Mouse (Mus musculus): ENCODE results near the gene Duoxa1.

The Duoxa1 gene

DNA sequence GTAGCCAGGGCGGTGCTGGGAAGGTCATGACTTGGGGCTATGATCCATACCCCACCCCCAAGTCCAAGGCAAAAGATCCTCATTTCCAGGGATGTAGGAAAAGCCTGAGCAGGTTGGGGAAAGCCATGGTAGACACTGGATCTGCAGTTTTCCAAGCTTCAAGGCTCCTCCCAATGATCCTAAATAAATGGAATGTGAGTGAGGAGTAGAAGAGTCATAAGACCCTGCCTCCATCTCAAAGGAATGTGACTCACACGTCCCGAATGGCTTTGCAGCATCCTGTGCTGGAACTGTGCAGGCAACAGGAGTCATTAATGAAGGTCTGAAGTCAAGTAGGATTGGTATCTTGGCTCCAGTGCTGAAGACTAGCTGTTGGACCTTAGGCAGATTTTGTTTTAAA, 14.5 kb upstream of the Duoxa1 start:
- no peak for DNase-seq

DNA sequence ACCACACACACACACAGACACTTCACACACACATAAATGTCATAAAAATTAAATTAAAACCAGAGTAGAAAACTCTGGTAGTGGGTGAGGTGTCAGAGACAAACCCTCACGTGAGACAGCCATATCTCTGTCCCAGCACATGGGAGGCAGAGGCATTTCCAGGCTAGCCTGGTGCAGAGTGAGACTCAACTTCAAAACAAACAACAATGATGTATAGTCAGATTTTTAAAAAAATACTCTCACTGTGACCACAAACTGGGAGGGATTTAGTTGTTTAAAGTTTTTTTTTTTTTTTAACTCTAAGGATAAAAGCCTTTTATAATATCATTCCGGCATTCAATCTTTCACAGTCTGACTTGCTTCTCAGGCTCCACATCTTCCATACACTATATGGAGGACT, 11.8 kb upstream of the Duoxa1 start:
- no peak for DNase-seq

DNA sequence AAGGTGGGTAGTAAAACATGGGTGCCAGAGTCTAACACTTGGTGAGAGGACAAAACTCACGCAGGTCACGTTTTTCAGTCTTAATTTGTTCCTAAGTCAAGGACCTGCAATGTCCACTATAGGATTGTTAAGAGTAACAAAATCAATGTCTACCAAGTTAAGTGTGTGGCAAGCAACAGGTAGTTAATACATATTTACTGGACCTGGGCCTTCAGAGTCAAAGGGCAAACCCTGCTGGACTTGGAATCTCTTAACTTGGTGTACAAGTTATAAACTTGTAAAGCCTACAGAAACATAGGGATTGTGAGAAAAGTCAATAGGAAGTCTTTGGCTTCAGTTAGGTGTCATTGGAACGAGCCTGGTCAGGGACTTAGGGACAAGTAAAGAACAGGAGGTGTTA, 11.1 kb upstream of the Duoxa1 start:
- DNase-seq = no peak

DNA sequence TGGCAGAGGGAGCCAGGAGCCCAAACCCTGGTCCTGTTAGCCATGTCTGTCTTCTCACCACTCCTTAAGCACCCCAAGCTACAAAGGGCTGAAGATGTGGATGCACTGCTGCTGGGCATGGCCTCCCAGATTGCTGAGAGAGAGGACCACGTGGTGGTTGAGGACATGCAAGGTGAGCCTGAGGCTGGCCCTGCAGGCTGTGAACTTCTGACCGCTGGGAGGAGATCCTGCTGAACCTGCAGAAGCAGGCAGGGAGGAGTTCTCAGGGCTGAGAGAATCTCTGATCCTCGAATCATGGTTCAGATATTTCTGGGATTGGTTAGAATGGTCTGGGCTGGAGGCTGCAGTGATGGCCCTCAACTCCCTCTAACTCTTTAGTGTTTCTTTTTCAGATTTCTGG, 10.4 kb upstream of the Duoxa1 start:
- DNase-seq = no peak

DNA sequence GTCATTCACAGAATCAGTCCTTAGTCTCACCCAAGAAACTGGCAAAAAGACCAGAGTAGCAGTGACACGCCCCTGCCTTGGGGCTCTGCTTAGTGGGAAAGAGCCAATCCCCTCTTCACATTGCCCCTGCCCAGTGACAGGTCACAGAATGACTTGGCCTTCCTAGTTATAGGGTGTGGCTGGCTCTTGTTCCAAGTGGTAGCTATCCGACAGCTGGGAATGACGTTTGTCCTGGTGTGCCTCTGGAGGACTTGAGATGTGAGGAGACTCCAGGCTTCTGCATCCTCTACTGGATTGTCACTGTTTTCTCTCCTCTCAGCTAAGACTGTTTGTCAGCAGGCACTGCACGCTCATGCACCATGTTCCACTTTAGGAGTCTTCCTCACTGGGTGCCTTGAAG, 3.9 kb upstream of the Duoxa1 start:
- peak; percentile 90 for DNase-seq

DNA sequence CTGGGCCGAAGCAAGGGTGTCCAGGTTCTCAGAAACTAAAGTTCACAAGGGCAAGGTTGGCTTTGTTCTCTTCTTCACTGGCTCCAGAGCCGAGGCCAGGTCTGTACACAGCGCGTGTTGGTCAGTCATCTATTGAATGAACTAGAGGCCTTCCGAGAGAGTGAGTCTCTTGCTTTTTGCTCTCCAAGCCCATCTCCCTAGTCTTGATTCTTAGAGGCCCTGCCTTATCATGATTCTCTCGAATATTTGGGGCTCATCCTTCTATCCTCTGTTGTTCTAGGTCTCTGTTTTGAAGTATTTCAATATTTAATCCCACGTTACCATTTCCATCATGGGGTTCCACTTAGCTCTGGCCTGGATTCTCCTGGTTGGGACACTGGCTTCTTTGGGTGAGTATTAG, 1.8 kb upstream of the Duoxa1 start, which contains the start of gene Duox1:
Gene Duox1 (plus strand): TSS at position 301 of the 400 bp plus-strand sequence.
- no peak for DNase-seq

DNA sequence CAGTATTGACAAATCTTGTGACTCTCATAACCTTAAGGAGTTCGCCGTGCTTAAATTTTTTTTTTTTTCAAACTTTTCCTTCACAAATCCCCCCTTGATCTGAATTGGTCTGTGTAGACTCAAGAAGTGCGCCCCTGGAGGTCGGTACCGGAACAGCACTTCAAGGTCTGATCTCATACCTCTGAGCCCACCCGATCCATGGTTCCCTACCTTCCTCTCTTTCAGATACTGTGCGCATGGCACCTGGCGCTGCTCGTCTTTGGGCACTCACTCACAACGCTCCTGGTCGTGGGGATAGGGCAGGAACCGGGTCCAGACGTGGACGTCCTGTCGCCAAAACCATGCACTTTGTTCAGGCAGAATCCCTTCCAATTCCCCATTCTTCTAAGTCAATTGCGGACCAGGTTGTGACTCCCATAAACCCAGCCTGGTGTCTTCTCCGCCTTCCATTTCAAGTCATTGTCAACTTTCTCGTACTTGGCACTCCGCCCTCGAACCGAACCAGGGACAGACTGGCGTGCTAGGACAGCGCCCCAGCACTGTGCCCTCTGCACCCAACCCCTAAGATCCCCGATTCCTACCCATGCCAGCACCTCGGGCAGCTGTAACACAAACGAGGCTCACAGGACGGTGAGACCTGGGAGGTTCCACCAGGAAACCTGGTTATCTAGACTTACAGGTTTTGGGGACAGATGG, 660 bp downstream of the Duoxa1 start:
- peak; percentile 92 for DNase-seq

DNA sequence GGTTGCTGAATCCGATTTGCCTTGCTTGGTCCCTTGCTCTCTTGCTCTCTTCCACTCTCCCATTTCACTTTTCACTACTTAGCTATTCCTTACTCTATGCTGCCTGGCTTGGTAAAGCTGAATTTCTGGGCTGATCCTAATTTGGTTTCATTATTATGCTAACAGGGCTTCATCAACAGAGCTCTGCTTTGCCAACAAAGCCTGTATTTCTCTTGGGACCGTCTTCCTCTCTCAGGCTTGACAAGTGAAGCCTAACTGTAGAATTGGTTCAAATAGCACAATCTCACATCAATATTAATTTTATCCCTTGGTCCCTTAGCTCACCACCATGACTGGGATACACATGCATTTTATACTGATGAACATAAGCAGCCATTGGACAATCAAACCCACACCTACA, 2.0 kb downstream of the Duoxa1 start:
- no peak for DNase-seq

DNA sequence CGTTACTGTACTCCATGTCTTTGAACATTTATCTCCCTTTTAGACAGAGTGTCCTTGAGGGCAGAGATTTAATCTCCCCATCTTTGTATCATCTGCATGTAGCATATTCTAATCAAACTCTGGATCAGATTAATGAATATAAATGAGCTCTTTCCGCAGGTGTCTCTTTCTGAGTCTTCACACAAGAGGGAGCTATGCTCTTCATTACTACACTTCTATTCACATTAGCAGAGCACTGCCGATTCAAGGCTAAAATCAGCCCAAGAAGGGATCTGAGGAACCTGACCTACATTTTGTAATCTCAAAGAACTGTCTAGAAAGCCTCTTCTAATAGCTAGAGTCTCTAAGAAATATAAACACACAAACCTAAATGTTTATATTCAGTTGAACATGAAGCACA, 3.9 kb downstream of the Duoxa1 start:
- no peak for DNase-seq

DNA sequence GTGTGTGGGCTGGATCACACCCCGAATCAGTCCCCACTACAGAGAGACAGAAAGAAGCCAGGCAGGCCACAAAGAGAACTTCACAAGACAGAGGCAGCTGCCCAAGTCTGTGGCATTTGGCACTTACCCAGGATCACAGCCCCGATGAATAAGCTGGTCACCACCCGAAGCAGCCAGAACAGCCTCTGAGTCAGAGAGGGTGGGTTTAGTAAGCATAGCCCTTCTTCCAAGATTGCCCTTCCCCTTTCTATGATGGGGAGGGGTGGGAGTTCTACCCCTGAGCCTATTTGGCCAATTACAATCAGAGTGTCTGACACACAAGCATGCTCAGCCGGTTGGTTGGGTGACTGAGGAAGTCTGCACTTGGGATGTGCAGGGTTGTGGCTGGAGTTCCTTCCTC, 7.3 kb downstream of the Duoxa1 start:
- no peak for DNase-seq

DNA sequence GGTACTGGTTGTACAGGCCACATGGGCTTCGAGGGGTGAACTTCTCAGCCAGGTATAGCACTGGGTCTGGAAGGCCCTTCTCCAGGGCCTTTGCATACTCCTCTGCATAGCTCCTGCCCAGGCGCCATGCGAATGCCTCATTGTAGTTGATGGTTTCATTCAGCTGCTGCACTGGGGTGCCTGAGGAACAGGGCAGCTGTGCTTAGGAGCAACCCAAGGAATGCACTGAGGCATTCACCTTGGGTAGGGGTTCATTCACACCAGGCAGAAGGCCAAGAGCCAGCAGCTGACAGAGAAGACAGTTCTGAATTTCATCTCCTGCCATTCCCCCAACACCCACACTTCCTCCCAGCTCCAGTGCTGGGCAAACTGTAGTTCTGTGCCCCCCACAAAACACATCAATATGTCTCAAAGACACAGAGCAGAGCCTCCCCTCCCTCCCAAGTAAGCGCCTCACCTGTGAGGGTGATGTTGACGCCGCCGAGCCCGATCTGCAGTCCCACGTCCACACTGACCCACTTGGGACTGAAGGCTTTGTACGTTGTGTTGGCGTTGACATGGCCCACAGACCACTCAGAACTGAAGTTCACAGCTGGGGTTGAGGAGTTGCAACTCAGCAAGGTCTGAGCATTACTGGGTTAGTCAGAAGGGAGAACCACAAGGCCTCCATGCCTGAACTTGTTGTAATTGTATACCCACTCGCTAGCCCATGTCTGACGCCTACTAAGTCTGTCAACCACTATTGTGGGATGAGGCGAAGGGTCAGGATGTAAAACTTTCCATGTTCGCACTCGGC, 8.2 kb downstream of the Duoxa1 start:
- no peak for DNase-seq

DNA sequence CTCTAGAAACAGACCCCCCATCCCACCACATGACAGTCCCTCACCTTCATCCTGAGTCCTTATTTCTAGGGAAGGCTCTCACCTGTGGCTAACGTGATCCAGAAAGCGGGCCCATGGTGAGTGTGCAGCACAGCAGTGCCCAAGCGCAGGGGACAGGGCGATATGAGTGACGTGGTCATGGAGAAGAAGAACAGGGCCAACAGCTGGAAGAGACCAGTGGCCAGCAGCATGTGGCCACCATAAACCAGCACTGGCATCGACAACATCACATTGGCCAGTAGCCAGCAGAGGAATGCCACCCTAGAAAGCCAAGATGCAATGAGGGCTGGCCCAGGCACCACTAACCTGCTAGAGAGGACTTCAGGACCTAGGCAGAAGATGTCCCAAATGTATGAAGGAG, 9.0 kb downstream of the Duoxa1 start:
- no peak for DNase-seq

DNA sequence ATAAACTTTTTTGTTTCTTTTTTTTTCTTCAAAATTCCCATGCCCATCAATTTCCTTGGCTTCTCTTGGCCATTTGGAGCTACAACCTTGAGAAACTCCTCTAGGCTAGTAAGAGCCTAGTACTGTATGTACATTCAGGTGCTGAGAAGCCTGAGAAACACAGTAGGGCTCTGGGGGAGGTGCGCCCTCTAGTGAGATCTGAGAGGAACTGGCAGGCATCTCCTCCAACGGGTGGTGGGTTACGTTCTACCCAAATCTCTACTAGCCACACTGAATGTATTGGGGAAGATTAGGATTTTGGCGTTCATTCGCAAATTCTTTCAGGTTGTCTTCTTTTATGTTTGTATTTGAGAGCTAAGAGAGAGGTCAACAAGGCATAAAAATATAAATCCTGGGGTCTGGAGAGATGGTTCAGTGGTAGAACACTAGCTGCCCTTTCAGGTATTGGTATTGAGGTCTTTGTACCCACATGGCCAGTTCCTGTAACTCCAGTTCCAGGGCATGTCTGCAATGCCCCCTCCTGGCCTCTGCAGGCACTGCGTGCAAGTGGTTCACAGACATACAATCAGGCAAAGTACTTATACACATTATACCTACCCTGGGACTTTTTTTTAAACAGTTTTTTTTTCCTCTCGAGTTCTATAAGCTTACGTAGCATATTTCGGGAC, 10.8 kb downstream of the Duoxa1 start:
- no peak for DNase-seq

DNA sequence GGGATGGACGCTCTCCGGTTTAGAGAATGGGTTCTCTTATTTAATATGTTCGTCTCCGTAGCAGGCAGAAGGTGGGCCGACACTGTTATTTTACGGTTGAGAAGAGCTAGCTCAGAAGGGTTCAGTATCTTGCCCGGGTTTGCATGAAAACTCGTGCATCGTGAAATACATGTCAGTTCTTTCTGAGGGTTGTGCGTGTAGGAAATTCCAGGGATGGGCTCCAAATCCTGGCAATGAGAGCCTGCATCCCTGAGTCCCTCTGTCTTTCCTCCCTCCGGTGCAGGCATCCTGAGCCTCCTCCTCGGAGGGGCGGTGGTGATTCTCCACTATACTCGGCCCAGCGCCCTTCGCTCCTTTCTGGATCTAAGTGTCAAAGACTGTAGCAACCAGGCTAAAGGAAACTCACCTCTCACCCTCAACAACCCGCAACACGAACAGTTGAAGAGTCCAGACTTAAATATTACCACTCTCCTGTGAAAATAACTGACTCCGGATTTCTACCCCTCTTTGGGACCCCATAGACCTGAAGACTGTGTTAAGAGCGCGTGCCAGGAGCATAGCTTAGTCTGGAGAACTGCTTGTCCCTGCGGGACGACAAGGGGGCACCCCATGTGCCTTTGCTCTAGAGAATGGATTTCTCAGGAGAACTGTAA, 11.5 kb downstream of the Duoxa1 start:
- DNase-seq = no peak

DNA sequence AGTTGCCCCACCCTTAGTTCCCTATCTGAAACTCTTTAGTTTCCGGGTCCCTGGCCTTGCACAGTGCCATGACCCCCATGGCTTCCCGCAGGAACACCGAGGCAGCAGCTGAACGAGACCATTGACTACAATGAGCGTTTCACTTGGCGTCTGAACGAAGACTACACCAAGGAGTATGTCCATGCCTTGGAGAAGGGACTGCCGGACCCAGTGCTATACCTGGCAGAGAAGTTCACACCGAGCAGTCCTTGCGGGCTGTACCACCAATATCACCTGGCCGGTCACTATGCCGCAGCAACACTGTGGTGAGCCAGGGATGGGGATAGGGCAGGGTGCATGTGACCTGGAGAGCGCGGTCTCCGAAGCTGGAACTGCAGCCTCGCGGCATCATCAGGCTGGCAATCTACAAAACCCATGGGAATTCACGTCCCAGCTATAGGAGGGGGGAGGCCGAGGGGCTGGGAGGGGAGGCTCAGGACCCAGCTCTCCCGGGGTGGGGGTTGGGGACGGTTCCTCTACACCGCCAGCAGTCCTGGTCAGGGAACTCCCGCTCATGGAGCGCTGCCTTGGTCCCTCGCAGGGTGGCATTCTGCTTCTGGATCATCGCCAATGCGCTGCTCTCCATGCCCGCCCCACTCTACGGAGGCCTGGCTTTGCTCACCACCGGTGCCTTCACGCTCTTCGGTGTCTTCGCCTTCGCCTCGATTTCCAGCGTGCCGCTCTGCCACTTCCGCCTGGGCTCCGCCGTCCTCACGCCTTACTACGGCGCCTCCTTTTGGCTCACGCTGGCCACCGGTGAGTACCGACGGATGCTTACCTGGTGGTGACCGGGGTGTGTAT, 12.2 kb downstream of the Duoxa1 start:
- DNase-seq = no peak

DNA sequence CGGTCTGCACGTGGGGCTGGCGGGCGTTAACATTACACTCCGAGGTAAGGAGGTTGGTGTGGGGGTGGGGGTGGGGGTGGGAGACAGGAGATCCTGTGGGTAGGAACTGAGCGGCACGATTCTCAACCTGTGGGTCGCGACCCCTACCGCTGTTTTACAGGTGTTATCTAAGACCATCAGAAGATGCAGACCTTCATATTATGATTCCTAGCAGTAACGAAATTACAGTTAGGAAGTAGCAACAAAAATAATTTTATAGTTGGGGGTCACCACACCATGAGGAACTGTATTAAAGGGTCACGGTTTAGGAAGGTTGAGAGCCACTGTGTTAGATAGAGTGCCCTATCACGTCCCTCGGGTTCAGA, 12.9 kb downstream of the Duoxa1 start:
- no peak for DNase-seq

DNA sequence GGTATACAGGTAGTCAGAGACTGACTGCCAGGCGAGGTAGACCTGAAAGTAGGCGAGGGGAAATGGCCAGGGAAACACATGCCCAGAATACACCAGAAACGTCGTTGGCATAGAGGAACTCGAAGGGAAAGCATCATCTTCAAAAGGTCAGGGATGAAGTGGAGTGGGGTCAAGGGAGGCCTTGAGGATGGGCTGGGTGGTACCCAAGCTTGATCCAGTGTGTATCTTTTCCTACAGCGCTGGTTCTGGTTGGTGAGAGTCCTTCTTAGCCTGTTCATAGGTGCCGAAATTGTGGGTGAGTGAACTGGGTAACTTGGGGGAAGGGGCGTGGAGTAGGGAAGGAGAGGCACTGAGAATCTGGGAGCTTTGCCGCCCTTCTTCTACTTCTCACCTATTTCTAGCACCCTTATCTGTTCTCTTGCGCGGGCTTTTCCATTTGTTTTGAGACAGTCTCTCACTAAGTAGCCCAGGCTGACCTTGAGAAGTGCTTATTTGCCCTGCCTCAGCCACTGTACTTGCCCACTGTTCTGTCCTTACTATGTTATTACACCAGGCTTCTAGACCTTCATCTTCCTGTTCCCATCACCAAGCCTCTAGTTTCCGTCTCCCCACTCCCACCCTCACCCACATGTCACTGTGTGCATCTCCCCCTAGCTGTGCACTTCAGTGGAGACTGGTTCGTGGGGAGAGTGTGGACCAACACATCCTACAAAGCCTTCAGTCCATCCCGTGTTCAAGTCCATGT, 13.4 kb downstream of the Duoxa1 start:
- no peak for DNase-seq

DNA sequence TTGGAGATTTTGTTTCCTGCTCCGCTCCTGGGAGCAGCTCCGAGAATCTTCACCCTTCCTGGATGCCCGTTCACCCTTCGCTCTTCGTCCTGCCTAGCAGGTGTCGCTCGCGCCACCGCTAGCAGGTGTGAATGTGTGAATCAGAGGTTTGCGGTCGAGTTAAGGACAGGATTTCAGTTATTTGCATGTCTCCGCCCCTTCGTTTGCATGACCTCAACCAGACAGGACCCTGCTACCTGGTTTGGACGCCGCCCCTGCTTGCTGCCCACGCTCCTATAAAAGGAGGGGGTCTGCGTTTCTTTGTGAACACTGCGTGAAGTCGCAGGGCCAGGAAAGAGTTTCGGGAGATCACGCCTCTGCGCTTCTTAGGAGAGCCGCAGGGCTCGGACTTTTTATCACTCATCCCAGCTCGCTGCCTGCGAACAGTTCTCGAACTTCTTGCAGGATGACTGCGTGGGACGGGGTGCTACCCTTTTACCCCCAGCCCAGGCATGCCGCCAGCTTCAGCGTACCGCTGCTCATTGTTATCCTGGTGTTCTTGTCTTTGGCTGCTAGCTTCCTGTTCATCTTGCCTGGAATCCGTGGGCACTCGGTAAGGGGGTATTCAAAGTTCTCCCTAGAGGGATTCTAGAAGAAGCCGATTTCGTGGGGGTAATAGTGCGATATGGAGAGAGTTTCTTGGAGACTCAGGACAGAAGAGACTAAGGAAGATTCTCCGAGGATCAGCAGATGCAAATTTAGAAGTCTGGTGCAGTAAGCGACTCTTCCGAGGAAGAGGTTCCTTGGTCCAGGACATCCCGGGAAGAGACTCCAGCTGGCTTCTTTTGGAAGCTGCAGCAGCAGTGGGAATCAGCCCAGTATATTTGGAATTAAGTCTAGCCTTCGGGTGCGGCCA, 14.7 kb downstream of the Duoxa1 start, which contains the start of gene Duoxa2:
Gene Duoxa2 (plus strand): TSS at position 305 of the 895 bp plus-strand sequence.
- DNase-seq = no peak

DNA sequence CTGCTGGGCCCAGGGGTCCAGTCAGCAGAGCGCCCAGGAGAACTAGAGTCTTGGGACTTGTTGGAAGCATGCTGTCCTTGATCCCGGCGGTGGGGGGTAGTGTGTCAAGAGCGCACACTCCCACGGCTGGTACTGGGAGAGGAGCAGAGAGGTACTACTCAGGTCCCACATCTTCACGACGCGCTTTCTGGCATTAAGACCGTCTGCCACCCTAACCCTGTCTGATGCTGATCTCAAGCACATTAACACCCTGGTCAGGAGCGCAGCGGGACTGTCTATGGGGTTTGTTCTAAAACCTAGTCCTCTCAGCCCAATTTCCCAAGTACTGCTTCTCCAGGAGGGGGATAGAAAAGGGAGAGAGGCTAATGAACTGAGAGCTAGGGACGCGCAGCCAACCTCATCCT, 15.4 kb downstream of the Duoxa1 start, which contains the start of gene Duox2:
Gene Duox2 (minus strand): TSS at position 354 of the 404 bp plus-strand sequence.
- DNase-seq = no peak

DNA sequence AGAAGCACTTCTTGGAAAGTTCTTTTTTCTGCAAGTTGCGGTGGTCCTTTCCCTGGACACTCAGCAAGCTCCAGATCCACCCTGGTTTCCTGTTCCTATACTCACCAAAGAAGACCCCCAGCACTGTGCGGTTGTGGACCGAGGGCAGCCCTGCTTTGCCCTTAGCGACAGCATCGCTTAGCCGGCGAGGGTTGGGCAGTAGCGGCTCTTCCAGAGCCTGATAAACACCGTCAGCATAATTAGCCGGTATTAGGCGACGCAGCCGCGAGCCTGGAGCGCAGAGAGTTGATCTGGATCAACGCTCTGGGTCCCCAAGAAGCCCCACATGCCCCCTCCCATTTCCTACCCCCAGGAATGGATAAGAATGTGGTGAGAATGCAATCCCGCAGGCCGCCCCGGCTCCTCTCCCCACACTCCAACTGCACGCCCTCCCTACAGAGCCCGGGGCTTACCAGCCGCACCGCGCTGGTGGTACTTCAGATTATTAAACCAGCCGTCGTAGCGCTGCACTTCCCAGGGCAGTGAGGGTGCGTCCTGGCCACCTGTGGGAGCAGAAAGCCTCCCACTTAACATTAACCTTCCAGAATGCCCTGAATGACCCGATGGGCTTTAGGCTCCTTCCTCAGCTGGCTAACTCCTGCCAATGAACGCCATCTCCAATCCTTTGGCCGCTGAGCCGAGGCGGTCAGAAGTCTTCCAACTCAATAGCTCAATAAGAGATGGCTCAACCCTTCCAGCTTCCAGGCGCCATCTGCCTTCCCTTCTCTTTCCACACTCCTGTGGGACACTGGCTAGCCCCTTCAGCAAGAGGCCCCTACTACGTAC, 16.0 kb downstream of the Duoxa1 start:
- DNase-seq = no peak

Data from heart, adult 11 months (tissue).